Mouse (Mus musculus) ovary, postnatal 14 days (tissue): ENCODE data around the gene Rps27a.
A peak's percentile ranks its signal among the peaks of the same experiment; 100 is the strongest.
"Not testable (repeated sequence)": the region's sequence is repeated elsewhere in the genome, so short reads cannot be mapped to it uniquely, and the experiment has no call there.

Experiments used
- DNase-seq: peaks from one replicate; pipeline ENCODE4 v3.0.0; 2022; ENCODE audit warnings: low spot score

Gene Rps27a

GRCm38 (mm10) chr11:29547752-29548503 is at the start of gene Rps27a, which contains the start of gene Clhc1:
Gene Rps27a (minus strand): TSS chr11:29548109.
Gene Clhc1 (plus strand): TSS chr11:29547950.
- peak; percentile 96 for DNase-seq

DNA sequence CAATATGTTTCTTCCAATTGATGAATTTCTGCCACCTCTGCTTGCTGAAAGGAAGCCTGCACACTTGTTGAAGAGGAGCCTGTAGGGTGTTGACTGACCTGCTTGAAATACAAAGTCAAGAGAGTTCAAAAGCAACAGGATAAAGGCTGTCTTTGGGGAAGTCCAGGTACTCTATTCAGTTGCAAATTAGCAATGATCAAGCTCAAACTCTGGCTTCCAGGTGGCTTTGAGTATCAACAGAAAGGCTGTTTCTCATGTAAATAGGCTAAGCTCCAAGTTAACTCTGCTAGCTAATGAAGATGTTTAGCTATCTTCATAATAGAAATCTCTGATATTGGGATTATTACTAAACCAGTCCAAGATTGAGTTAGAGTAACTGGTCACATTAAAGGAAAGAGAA is 49.2 kb upstream of the Rps27a start:
- no peak for DNase-seq

DNA sequence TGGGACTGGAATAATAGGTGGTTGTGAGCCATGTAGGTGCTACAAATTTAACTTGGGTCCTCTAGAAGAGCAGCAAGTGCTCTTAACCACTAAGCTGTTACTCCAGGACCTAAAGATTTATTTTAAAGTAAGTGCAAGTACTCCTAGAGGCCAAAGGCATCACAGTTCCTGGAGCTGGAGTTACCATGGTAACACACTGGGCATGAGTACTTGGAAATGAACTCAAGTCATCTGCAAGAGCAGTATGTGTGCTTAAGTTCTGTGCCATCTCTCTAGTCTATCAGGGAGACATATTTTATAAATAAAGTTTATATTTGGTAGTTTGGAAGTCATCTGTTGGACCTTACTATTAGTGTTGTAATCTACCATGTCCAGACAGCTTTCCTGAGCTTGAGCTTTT is 47.3 kb upstream of the Rps27a start:
- no peak for DNase-seq

DNA sequence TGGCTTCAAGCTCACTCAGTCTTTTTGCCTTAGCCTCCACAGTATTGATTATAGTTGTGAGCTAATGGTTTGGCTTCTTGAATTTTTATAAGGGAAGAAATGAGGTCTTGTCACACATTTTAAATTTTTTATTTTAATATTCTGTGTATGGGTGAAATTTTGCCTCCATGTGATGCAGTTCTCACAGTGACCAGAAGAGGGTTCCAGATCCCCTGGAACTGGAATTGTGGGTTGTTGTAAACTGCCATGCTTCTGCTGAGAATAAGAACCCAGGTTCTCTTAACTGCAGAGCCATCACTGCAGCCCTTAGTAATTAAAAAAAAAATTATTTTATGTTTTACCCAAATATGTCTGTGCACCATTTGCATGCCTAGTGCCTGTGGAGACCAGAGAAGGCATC is 31.7 kb upstream of the Rps27a start:
- no peak for DNase-seq

GRCm38 (mm10) chr11:29572656-29573055 is 24.7 kb upstream of the Rps27a start:
- no peak for DNase-seq

DNA sequence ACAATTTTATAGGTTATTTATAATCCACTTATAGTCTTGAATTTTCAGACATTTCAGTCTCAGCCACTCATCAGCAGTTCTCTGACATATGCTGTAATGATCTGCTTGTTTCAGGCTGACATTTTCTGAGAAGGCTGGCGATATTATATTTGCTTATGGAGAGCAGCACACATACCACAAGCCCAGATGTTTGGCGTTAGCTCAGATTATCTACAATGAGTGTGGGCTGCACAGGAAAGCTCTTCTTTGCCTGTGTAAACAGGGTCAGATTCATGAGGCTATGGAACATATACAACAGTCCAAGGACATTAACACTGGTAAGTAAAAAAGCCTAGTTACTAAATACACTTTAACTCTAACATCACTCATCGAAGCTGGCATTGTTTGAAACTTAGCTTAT is 23.6 kb upstream of the Rps27a start:
- no peak for DNase-seq

DNA sequence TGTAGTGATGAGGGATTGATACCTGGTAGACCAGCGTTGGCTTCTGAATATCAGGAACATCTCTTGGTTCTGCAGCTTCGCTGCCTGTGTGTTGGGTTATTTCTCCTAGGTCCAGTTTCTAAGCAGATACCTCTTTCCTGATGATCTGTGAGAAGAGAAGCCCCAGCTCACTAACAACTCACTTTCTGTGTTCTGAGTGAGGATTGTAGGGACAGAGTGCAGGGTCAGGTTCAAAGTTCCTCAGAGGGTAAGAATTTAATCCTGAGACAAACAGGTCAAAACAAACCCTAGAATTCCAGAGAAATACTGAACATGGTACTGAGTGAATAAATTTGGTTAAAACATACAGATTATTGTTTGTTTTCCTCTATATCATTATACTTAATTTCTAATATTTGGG is 15.5 kb upstream of the Rps27a start:
- no peak for DNase-seq

- no peak for DNase-seq
Observed at GRCm38 (mm10) chr11:29560990-29561389, 13.1 kb upstream of the Rps27a start.

GRCm38 (mm10) chr11:29560452-29560851 is 12.5 kb upstream of the Rps27a start:
- no peak for DNase-seq

DNA sequence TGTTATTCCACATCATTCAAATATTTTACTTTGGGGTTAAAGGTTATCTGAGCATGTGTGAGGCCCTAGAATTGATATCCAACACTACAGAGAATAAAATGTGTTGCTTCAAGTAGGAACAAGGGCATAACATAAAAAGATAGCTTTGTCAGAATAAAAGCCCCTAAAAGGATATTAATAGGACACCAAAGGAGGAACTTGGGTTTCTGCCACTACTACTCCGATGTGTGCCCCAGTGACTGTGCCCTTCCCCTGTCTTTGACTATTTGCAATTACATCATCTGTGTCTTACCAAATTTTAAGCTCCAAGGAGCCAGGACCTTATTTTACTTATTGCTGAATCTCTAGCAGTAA is 1.5 kb upstream of the Rps27a start:
- no peak for DNase-seq

- DNase-seq, result no peak
Observed at GRCm38 (mm10) chr11:29548504-29549424, 855 bp upstream of the Rps27a start.

DNA sequence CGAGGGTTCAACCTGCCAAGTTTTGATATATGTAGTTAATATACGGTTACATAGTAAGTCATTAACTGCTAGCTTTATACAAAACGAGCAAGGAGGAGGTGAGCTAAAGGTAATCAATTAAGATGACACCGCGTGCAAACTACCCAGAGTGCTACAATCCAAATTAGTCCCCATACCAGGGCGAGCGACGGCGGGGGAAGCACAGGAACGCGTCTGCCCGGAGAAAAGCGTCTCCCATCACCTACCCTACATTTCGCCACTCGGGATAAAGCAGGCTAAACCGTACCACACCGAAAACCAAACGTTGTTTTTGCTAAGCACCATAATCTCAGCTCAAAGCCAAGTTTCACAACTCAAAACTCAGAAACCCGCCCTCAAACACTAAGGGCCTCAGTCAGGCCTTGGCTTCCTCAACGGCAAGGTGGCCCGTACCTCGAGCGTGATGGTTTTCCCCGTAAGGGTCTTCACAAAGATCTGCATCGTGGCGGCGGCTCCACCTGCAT is 609 bp downstream of the Rps27a start:
- no peak for DNase-seq

DNA sequence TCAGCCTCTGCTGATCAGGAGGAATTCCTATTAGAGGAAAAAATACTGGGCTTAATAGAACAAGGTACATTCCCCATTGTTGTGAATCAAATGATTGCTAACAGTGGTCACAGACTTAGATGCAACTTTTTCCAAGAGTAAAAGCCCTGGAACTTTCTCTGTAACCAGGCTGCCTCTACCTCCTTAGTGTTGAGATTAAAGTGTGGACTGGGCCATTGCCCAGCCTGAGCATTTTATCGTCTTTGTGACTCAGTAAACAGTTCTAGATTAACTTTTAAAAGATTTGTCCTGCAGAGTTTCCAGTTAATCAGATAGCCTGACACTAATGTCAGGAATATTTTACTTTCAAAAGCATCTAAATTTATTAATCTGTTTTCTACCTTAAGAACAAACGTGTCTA is 1.1 kb downstream of the Rps27a start:
- no peak for DNase-seq

DNA sequence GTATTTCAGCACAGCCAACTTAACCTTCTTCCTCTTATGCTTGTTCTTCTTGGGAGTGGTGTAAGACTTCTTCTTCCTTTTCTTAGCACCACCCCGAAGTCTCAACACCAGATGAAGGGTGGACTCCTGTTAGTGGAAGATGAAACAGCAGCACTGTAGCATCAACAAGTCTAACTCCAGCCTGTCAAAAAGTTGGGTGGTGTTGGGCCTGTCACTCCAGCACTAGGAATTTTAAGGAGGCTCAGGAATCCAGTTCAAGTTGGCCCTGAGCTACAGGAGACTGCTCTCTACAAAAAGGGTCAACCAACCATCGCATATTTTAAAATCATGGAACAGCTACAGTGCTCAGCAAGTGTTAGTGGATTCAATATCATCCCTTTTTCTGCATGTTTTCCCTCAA is 1.6 kb downstream of the Rps27a start:
- DNase-seq, result not testable (repeated sequence)

GRCm38 (mm10) chr11:29545150-29545752 is 2.7 kb downstream of the Rps27a start:
- DNase-seq, result not testable (repeated sequence)

DNA sequence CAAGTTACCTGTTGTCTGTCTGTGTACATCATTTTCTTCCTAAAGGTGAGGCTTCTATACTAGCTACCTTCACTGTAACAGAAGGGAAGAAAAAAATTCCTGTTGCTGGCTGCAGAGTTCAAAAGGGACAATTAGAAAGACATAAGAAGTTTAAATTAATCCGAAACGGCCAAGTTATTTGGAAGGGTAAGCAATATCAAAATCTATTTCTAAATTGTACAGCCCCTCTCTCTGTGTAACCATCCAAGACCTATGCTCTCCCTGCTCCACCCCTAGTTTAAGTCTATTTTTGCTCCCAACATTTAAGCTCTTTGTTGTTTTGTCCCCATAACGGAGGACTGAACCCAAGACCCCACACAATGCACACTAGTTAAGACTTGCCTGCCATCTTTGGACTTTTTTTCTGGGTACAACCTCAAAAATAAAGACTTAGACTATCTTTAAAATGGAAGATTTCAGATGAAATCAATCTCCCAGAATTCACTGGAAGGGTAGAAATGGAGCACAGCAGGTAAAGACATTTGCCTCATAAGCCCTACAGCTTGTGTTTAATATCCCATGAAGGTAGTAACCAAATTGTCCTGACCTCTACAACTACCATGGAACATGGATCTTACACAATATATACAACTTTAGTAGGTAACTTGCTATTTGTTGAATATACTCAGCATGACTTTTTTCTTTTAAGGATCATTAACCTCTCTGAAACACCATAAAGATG is 3.5 kb downstream of the Rps27a start:
- DNase-seq, result no peak

DNA sequence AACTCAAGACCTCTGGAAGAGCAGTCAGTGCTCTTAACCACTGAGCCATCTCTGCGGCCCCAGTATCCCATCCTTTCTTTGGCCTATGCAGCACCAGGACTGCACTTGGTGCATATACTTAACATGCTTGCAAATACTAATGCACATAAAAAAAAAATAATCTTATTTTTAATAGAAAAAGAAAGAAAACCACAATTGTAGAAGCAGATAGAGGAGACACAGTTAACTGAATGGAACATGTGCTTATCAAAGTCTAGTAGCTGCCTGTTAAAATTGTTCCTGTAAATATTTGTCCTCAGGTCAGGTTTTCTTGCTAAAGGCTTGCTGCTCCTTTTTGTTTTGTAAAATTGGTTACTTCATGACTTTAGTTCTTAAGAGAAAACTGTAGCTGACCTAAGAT is 9.7 kb downstream of the Rps27a start:
- no peak for DNase-seq

- DNase-seq, result peak; percentile 57
Observed at GRCm38 (mm10) chr11:29525988-29526794, 21.7 kb downstream of the Rps27a start, which contains the start of gene Mtif2. Gene Mtif2 (plus strand): TSS chr11:29526408.

- peak; percentile 81 for DNase-seq
Observed at GRCm38 (mm10) chr11:29514682-29515412, 33.1 kb downstream of the Rps27a start, which contains the start of gene Prorsd1. Gene Prorsd1 (minus strand): TSS chr11:29515033.

DNA sequence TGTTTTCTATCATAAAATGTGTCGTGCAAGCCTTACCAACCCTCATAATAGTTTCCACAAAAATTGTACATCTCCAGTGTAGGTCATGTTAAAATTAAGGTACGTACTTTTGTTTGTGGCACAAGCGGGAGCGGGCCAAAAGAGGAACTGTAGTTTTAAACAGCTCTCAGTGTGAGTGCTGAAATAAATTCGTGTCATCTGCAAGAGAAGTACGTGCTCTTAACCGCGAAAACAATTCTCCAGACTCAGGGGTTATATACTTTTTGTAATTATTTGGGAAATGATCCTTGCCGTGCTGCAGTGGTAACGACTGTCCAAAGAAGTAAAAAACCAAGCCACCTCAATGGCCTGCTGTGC is 33.6 kb downstream of the Rps27a start:
- DNase-seq, result no peak
